Mouse (Mus musculus): ENCODE data around the gene Hspb1.

Gene Hspb1

DNA sequence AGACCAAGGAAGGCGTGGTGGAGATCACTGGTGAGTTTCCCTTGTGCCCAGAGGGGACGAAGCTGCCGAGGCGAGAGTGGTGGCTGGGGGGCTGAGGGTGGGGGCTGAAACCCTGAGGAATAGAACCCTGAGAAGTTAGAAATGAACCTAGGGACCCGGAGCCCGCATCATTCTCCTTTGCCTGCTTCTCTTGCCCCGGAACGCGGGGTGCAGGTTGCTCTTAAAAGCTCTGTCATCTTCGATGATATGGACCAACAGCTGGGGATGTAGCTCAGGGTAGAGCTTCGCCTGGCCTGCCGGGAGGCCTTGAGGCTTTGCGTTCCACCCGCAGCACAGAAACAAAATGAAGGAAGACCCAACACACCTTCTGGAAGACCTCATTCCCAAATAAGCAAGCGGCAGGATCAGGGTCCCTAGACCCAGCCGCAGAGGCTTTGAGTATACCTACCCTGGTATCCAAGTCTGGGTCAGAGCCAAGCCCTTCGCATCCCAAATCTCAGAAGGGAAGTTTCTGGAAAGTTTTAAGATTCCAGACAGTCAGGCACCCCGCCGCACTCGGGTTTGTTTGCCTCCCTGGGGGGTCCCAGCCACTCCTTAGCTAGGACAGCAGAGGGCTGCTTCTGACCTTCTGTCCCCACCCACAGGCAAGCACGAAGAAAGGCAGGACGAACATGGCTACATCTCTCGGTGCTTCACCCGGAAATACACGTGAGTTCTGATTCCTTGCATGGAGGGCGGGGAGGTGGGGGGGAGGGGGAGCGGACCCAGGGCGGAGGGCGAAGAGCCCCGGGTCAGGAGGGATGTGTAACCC lies 891 bp downstream of the Hspb1 start:
- no peak for DNase-seq (ENCODE audit: low read depth)

DNA sequence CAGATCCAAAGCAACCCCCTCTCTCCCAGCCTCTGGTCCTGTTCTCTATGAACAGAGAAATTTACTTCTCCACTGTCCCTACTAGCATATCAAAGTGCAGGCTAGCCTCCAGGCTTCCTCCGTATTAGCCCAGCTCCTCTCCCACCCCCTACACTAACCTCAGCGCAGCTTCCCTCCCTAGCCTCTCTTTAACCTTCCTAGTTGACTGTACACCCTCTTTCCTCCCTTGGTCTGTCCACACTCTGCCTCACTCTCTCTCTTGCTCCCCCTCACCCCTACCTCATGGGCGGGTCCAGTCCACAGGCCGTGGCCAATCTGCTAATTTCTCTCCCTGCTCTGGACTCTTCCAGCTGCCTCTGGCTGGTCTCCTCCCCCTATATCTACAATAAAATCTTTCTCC lies 2.6 kb downstream of the Hspb1 start:
- DNase-seq (ENCODE audit: low read depth) = no peak

GRCm38 (mm10) chr5:135890920-135891319 lies 3.2 kb downstream of the Hspb1 start:
- DNase-seq (ENCODE audit: low read depth) = no peak

GRCm38 (mm10) chr5:135892589-135893351 lies 5.1 kb downstream of the Hspb1 start:
- DNase-seq (ENCODE audit: low read depth) = no peak

DNA sequence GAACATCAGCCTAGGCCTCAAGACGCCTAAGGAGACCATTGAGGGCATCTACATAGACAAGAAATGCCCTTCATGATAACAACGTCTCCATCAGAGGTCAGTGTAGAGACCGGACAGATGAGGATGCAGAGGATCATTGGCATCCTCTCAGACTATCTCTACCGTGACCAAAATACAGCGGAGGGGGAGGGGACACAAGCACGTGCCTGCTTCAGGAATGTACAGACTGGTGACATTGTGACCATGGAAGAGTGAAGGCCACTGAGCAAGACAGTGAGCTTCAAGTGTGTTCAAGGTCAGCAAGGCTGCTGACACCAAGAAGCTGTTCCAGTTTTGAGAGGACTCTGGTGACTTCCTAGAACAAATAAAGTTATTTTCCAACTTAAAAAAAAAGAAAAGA lies 7.2 kb downstream of the Hspb1 start:
- DNase-seq (ENCODE audit: low read depth) = no peak

- DNase-seq (ENCODE audit: low read depth) = peak; percentile 72
These were observed 10.3 kb downstream of the Hspb1 start for GRCm38 (mm10) chr5:135898028-135898427.

DNA sequence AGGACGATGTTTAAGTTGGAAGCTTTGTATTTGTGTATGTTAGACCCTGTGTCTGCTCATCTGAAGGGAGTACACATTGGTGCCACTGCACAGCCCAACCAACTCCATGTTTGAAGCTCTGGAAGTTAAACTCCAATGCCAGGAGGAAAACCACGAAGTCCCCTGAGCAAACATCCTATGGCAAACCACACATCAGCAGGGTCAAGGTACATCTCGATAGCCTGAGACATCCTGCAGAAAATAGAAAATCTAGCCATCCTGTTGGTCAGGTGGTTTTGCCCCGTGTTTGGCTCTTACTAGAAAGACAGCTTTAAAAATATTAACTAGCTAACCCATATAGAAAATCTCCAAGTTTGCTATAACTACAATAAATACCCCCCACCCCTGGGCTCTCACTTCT lies 11.3 kb downstream of the Hspb1 start:
- DNase-seq (ENCODE audit: low read depth) = no peak

GRCm38 (mm10) chr5:135899833-135900232 lies 12.1 kb downstream of the Hspb1 start:
- no peak for DNase-seq (ENCODE audit: low read depth)

- DNase-seq (ENCODE audit: low read depth) = no peak
These were observed 13.0 kb downstream of the Hspb1 start for GRCm38 (mm10) chr5:135900701-135901100.

GRCm38 (mm10) chr5:135901354-135902095 lies 13.8 kb downstream of the Hspb1 start:
- DNase-seq (ENCODE audit: low read depth) = peak; percentile 46

DNA sequence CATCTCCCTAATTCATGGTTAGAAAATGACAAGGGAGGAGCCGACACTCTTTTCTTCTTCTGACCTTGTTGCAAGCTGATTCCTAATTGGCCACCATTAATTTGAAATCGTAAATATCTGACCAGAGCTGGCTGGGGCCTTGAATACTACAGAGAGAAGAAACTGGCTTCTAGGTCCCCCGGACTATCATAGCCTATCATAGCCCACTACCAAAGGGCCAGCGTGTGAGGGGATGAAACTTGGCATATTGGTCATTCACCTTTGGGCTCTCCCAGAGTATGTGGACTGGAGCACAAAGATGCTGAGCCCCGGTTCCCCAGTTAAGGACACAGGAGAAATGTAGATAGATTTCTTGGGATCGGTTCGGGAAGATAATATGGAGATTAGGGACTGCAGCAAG lies 15.3 kb downstream of the Hspb1 start:
- no peak for DNase-seq (ENCODE audit: low read depth)

DNA sequence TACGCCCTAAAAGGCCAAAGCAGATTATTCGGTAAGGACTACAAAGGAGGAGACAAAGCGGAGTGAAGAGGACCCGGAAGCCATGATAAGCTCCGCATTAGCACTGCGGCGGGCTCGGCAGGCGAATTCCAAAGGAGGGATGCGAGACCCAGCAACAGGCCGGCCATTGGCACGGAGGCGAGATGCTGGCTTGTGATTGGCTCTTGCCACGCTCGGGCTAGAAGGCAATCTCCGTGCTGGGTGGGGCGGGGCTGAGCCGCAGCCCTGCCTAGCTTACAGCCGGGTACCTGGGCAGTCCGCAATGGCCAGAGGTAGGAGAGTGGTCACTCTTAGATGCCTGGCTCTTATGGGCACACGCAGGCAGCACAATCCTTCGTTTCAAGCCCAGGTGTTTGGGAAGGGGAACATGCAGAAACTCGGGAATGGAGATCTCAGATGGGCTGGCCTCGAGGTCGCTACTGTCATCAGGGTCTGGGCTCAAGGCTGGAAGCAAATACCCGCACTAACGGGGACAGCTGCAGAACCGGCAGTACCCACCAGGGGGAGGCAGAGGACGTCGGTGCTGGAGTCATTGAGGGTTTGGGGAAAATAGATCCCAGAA lies 15.9 kb downstream of the Hspb1 start:
- DNase-seq (ENCODE audit: low read depth) = peak; percentile 60

DNA sequence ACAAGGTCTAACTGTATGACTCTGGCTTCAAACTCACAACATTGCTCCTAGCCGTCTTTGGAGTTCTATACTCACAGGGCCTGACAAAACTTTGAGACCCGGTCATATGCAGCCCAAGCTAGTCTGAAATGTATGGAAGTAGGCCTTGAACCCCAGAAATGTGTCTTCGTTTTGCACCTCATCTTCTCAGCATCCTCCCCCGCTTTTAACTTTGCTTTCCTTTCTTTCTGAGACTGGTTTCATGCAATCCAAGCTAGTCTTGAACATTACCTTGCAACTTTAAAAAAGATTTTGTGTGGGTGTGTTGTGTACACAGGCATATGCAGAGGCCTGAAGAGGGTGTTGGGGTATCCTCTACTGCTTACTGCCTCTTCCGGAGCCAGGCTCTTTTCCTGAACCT lies 16.5 kb downstream of the Hspb1 start:
- DNase-seq (ENCODE audit: low read depth) = no peak

- no peak for DNase-seq (ENCODE audit: low read depth)
These were observed 17.9 kb downstream of the Hspb1 start for GRCm38 (mm10) chr5:135905320-135906225.

DNA sequence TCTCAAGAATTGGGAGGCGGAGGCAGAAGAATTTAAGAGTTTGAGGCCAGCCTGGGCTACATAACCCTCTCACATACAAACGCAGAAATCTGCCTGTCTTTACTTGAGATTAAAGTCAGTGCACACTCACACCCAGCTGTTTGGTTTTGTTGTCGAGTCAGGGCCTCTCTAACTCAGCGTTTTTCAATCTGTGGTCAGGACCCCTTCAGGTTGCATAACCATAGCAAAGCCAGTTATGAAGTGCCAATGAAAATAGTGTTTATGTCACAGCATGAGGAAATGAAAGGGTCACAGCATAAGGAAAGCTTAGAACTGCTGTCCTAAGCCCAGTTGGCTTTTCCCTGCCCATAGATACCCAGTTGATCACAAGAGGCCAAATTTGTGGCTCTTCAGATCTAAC lies 19.1 kb downstream of the Hspb1 start:
- no peak for DNase-seq (ENCODE audit: low read depth)

- DNase-seq (ENCODE audit: low read depth) = no peak
These were observed 19.5 kb downstream of the Hspb1 start for GRCm38 (mm10) chr5:135907256-135907655.

DNA sequence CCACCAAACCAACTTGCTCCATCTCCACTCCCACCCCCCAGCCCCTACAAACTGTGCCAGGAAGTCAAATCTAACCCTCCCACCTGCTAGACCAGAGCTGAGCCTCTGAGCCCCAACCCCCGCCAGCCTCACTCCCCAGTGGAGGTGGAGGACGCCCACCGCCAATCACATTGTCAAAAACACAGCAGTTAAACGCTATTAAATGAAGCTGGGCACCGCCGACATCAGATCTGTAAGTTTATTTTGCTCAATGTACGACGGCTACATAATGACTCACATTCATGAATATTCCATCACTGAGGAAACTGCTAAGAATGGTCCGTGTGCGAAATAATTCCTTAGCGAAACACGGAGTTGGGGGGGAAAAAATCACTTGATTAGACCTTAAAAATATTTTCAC lies 20.5 kb downstream of the Hspb1 start:
- DNase-seq (ENCODE audit: low read depth) = no peak

GRCm38 (mm10) chr5:135908989-135909388 lies 21.3 kb downstream of the Hspb1 start:
- no peak for DNase-seq (ENCODE audit: low read depth)

- no peak for DNase-seq (ENCODE audit: low read depth)
These were observed 21.9 kb downstream of the Hspb1 start for GRCm38 (mm10) chr5:135909646-135910045.

GRCm38 (mm10) chr5:135910813-135911212 lies 23.1 kb downstream of the Hspb1 start:
- DNase-seq (ENCODE audit: low read depth) = no peak

DNA sequence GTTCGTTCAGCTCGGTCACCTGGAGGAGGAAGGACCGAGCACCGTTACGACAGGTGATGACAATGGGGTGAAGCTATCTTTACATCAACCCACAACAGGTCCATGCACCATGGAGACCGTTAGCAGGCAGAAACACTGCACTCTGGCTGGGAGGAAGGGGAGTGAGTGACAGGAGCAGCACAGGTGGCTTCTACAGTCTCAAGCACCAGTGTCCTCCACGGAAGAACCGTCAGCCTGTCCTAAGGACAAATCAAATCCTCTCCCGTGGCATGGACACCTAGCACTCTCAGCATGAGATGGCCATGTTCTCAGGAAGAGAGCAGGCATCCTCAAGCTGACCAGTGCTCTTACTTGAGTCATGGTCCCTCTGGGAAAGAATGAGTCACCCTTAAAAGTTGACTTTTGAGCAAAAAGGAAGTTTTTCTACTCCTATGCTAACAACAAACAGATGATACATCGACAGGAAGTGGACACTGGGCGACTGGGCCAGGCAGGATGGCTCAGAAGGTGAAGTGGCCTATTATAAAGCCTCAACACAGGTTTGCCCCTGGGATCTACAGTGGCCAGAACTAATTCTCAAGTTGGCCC lies 24.0 kb downstream of the Hspb1 start:
- no peak for DNase-seq (ENCODE audit: low read depth)

Data from c-Kit-positive CD71-negative TER-119-negative erythroid progenitor cells, embryonic 14.5 days (primary cell).